Mouse (Mus musculus) erythroblast, embryonic 14.5 days (primary cell): ENCODE results near the gene Grm7.

Experiments
- GATA1 ChIP-seq: IDR thresholded peaks from 2 replicates; pipeline ENCODE4 v1.6.1; 2012; ENCODE audit warnings: low read length, inconsistent platforms, mixed read lengths
- TAL1 ChIP-seq: IDR thresholded peaks from 3 replicates; pipeline ENCODE4 v1.6.1; 2012; ENCODE audit warnings: low read length, inconsistent platforms, mixed read lengths

- TF ChIP-seq GATA1 = no peak
- TF ChIP-seq TAL1 = no peak
These were observed 110.5 kb downstream of the Grm7 start for GRCm38 (mm10) chr6:110755921-110756320.
